Mouse (Mus musculus) heart, adult 2 months (tissue): Measurements from ENCODE around the gene Uggt2.

ENCODE experiments used
- CTCF ChIP-seq: fragments of 200-600 bp; IDR thresholded peaks from 2 replicates; pipeline ENCODE4 v1.8.1; 2022; ENCODE audit warnings: antibody characterized with exemption, mild to moderate bottlenecking, moderate library complexity
- POLR2A ChIP-seq: fragments of 200-500 bp; IDR thresholded peaks from 2 replicates; pipeline ENCODE4 v1.6.1; 2011; ENCODE audit warnings: mild to moderate bottlenecking, low read depth, low read length, control low read depth; ENCODE audit not compliant: insufficient read depth

GRCm38 (mm10) chr14:118938551-118938950, 160.7 kb downstream of the Uggt2 start:
- TF ChIP-seq POLR2A: 0 out of 2 replicates have a peak, but pooled peaks have one; percentile 10
- TF ChIP-seq CTCF: no peak
